Mouse (Mus musculus): ENCODE results near the gene Lrrc74a.

GRCm38 (mm10) chr12:86804308-86804700 is 70.1 kb downstream of the Lrrc74a start:
- TF ChIP-seq ZNF384 (IDR thresholded peaks at IDR 0.05; ENCODE audit: low read depth, low read length): no peak
- no peak for TF ChIP-seq IRF4 (IDR thresholded peaks at IDR 0.05; ENCODE audit: low read depth, low read length)
- TF ChIP-seq CHD1 (IDR thresholded peaks at IDR 0.05; ENCODE audit: low read depth, low read length): no peak
- TF ChIP-seq TBP (conservative IDR thresholded peaks at IDR 0.05; ENCODE audit: low read depth, low read length): no peak
- no peak for TF ChIP-seq USF2 (conservative IDR thresholded peaks at IDR 0.05; ENCODE audit: low read depth, low read length)
- no peak for TF ChIP-seq CTCF (conservative IDR thresholded peaks at IDR 0.05 in 1 of 2, IDR thresholded peaks at IDR 0.05 in 1 of 2; ENCODE audit: low read depth in 2 of 2, low read length in 2 of 2)
- TF ChIP-seq MAFK (IDR thresholded peaks at IDR 0.05; ENCODE audit: insufficient replicate concordance, low read length): no peak

All from CH12.LX (cell line).